Comparison of ENCODE assay signal across 23 mouse cellular contexts in the genomic region with DNA sequence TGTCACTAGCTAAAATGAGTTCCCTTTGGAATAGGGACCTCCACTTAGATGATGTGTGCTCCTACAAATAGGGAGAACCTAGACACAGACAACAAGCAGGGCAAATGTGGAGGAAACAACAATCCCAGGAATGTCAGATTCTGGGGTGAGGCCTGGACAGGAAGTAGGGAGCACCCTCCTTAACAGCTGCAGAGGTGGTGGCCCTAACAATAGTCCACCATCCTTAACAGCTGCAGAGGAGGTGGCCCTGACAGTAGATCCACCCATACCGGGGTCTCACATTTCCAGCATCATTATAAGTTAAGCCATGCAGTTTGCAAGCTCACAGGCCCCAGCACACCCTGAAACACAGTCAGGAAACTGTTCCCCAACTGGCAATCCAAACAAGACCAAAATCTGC. TPM values are rescaled to one million over a fixed set of nuclear protein-coding genes. Genes with fewer than 3 reads are reported as not detected.
DNase-seq lines count a peak whose midpoint lies in the region; ATAC-seq and TF ChIP-seq lines count a peak whose summit lies in the region.
"Had no signal": no experiment of that assay in that cellular context is flagged by ENCODE, and none has a peak within 500 bp of the region (broad histone marks: within the 10 kb centered on the region; RNA-seq: fewer than 3 reads in every experiment).

No protein-coding gene starts in this region.

- no peak overlapping the region for H3K4me2 ChIP-seq in midbrain, embryonic 11.5 days
- H3K4me2 ChIP-seq in midbrain, embryonic 14.5 days (ENCODE audit: low read length): no peak overlapping the region
- no peak overlapping the region for H3K4me2 ChIP-seq in limb, embryonic 13.5 days (replicated peaks)
- H3K4me2 ChIP-seq in myocyte (ENCODE audit: low read depth): peak overlapping the region; percentile 55
- H3K4me2 ChIP-seq in hindbrain, embryonic 13.5 days: no peak overlapping the region
- H3K4me2 ChIP-seq: embryonic facial prominence, embryonic 13.5 days; embryonic facial prominence, embryonic 15.5 days; forebrain, embryonic 12.5 days had no signal

- no peak overlapping the region for H3K9ac ChIP-seq in midbrain, embryonic 11.5 days (ENCODE audit: low read length)
- no peak overlapping the region for H3K9ac ChIP-seq in midbrain, embryonic 14.5 days (replicated peaks; ENCODE audit: low read length)
- H3K9ac ChIP-seq in limb, embryonic 13.5 days: no peak overlapping the region
- H3K9ac ChIP-seq in hindbrain, embryonic 13.5 days: no peak overlapping the region
- H3K9ac ChIP-seq: embryonic facial prominence, embryonic 13.5 days; embryonic facial prominence, embryonic 15.5 days; forebrain, embryonic 12.5 days had no signal

- DNase-seq in midbrain, embryonic 11.5 days (ENCODE audit: low spot score, missing footprints): peak; percentile 14
- DNase-seq in midbrain, embryonic 14.5 days: no peak
- DNase-seq in thymus, postnatal 25 days: no peak
- DNase-seq: adrenal gland, adult 8-10 months; adrenal gland, postnatal 14 days; adrenal gland, postnatal 36 days; cerebellum, adult 18-20 months; cerebellum, adult 8-10 months; cerebellum, adult 9-11 months; cerebellum, postnatal 14 days; cerebellum, postnatal 36 days; embryo, embryonic 11 days had no signal

- no peaks in the 10 kb centered on the region for H3K79me2 ChIP-seq in myocyte (ENCODE audit: control insufficient read depth, insufficient read depth)

- no peaks in the 10 kb centered on the region for H3K4me1 ChIP-seq in midbrain, embryonic 11.5 days (ENCODE audit: control insufficient read depth, insufficient read depth, low read length)
- no peaks in the 10 kb centered on the region for H3K4me1 ChIP-seq in midbrain, embryonic 14.5 days (ENCODE audit: control insufficient read depth, insufficient read depth, low read length)
- H3K4me1 ChIP-seq in limb, embryonic 13.5 days: no peaks in the 10 kb centered on the region
- H3K4me1 ChIP-seq in hindbrain, embryonic 13.5 days (replicated peaks): no peaks in the 10 kb centered on the region
- H3K4me1 ChIP-seq: embryonic facial prominence, embryonic 13.5 days; embryonic facial prominence, embryonic 15.5 days; forebrain, embryonic 10.5 days; forebrain, embryonic 12.5 days had no signal

- 90% methylated on average over 1 of the region's 1 CpGs for WGBS in midbrain, embryonic 11.5 days
- 89% methylated on average over 1 of the region's 1 CpGs for WGBS in midbrain, embryonic 14.5 days
- WGBS in limb, embryonic 13.5 days: 77% methylated on average over 1 of the region's 1 CpGs
- 87% methylated on average over 1 of the region's 1 CpGs for WGBS in hindbrain, embryonic 13.5 days

- no peaks in the 10 kb centered on the region for H3K36me3 ChIP-seq in midbrain, embryonic 11.5 days (ENCODE audit: control insufficient read depth, insufficient read depth, low read length)
- peaks cover 10% of the 10 kb centered on the region; the same call in 1 of the 2 replicates for H3K36me3 ChIP-seq in midbrain, embryonic 14.5 days (ENCODE audit: control insufficient read depth, insufficient read depth, low read length)
- peaks cover 19% of the 10 kb centered on the region for H3K36me3 ChIP-seq in limb, embryonic 13.5 days
- H3K36me3 ChIP-seq in myocyte (ENCODE audit: control insufficient read depth, insufficient read depth): peaks cover 5% of the 10 kb centered on the region
- H3K36me3 ChIP-seq in hindbrain, embryonic 13.5 days: no peaks in the 10 kb centered on the region; the same call in 1 of the 2 replicates

- no peak overlapping the region for H3K27ac ChIP-seq in midbrain, embryonic 11.5 days (ENCODE audit: low read depth, low read length)
- no peak overlapping the region for H3K27ac ChIP-seq in midbrain, embryonic 14.5 days (replicated peaks; ENCODE audit: low read depth, low read length)
- H3K27ac ChIP-seq in limb, embryonic 13.5 days: no peak overlapping the region
- H3K27ac ChIP-seq in hindbrain, embryonic 13.5 days: no peak overlapping the region
- H3K27ac ChIP-seq: embryonic facial prominence, embryonic 13.5 days; embryonic facial prominence, embryonic 15.5 days; forebrain, embryonic 10.5 days; forebrain, embryonic 12.5 days had no signal

- no peak overlapping the region for H3ac ChIP-seq in myocyte (ENCODE audit: control insufficient read depth, insufficient read length)

- no peak for ATAC-seq in midbrain, embryonic 11.5 days (ENCODE audit: low FRiP score)
- no peak for ATAC-seq in midbrain, embryonic 14.5 days (ENCODE audit: low FRiP score, low TSS enrichment)
- peak; percentile 46; the same call in 1 of the 2 replicates for ATAC-seq in limb, embryonic 13.5 days (ENCODE audit: low FRiP score, low read depth)
- no peak for ATAC-seq in hindbrain, embryonic 13.5 days (ENCODE audit: low FRiP score)
- ATAC-seq: activated CD4-positive, CD25-positive, alpha-beta regulatory T cell, adult 4 months; forebrain, embryonic 14.5 days; forebrain, embryonic 16.5 days had no signal

- H3K9me3 ChIP-seq in midbrain, embryonic 11.5 days (ENCODE audit: control insufficient read depth, low read length): no peaks in the 10 kb centered on the region
- H3K9me3 ChIP-seq in midbrain, embryonic 14.5 days (ENCODE audit: control insufficient read depth, low read length): no peaks in the 10 kb centered on the region
- H3K9me3 ChIP-seq in limb, embryonic 13.5 days: no peaks in the 10 kb centered on the region
- no peaks in the 10 kb centered on the region for H3K9me3 ChIP-seq in hindbrain, embryonic 13.5 days
- H3K9me3 ChIP-seq: embryonic facial prominence, embryonic 13.5 days; embryonic facial prominence, embryonic 15.5 days; forebrain, embryonic 10.5 days; forebrain, embryonic 12.5 days had no signal

- no peak overlapping the region for H3K4me3 ChIP-seq in midbrain, embryonic 11.5 days (ENCODE audit: low read depth, low read length)
- H3K4me3 ChIP-seq in midbrain, embryonic 14.5 days (replicated peaks; ENCODE audit: low read depth, low read length): no peak overlapping the region
- H3K4me3 ChIP-seq in limb, embryonic 13.5 days: no peak overlapping the region
- H3K4me3 ChIP-seq in myocyte: no peak overlapping the region
- H3K4me3 ChIP-seq in hindbrain, embryonic 13.5 days: no peak overlapping the region
- H3K4me3 ChIP-seq: embryonic facial prominence, embryonic 13.5 days; embryonic facial prominence, embryonic 15.5 days; erythroblast, embryonic 14.5 days; forebrain, embryonic 10.5 days; forebrain, embryonic 12.5 days had no signal

- no peak for TF ChIP-seq POLR2A in myocyte (IDR thresholded peaks at IDR 0.05; ENCODE audit: insufficient read length, low read depth)

- H3K27me3 ChIP-seq in midbrain, embryonic 11.5 days (ENCODE audit: control insufficient read depth, insufficient read depth, low read length): no peaks in the 10 kb centered on the region
- no peaks in the 10 kb centered on the region for H3K27me3 ChIP-seq in midbrain, embryonic 14.5 days (ENCODE audit: control insufficient read depth, insufficient read depth, low read length)
- H3K27me3 ChIP-seq in limb, embryonic 13.5 days: no peaks in the 10 kb centered on the region
- H3K27me3 ChIP-seq in myocyte (ENCODE audit: control insufficient read depth, insufficient read depth, insufficient read length): no peaks in the 10 kb centered on the region
- no peaks in the 10 kb centered on the region for H3K27me3 ChIP-seq in hindbrain, embryonic 13.5 days
- H3K27me3 ChIP-seq: embryonic facial prominence, embryonic 13.5 days; embryonic facial prominence, embryonic 15.5 days; forebrain, embryonic 12.5 days had no signal

TF ChIP-seq in myocyte, 11 proteins besides CTCF, POLR2A, EP300 and RAD21:
- TF ChIP-seq POLR2AphosphoS2 (IDR thresholded peaks at IDR 0.05; ENCODE audit: insufficient read length, low read depth) (peak; percentile 57), REST (IDR thresholded peaks at IDR 0.05; ENCODE audit: insufficient read depth, insufficient read length) (no peak), TCF3 (IDR thresholded peaks at IDR 0.05; ENCODE audit: insufficient read length, low read depth) (peak; percentile 84), MYOG (IDR thresholded peaks at IDR 0.05; ENCODE audit: control insufficient read depth in 1 of 3, insufficient read depth in 1 of 3, insufficient read length in 2 of 3, low read depth in 2 of 3) (peak; percentile 82 to 98 (median 96)), MYOD1 (IDR thresholded peaks at IDR 0.05; ENCODE audit: control insufficient read depth in 1 of 3, insufficient read length in 2 of 3, low read depth in 2 of 3) (peak; percentile 75 to 99 (median 91)), CEBPB (IDR thresholded peaks at IDR 0.05; ENCODE audit: insufficient read depth, poor library complexity, severe bottlenecking) (no peak), TCF12 (IDR thresholded peaks at IDR 0.05; ENCODE audit: insufficient read depth, poor library complexity, severe bottlenecking) (peak; percentile 86), USF1 (IDR thresholded peaks at IDR 0.05; ENCODE audit: low read depth) (no peak), E2F4 (IDR thresholded peaks at IDR 0.05; ENCODE audit: insufficient read depth) (no peak)
TF ChIP-seq in myocyte: peak in this region for 5.

RNA-seq across cellular contexts. Expression of a gene that starts 11.6 kb away (rescaled TPM):
- polyA plus RNA-seq in midbrain, embryonic 11.5 days (2014; fragmentation: Nextera tagmentation; extraction: Ambion mirVana): 20.9 and 22.0 TPM in 2 replicates
- polyA plus RNA-seq in midbrain, embryonic 14.5 days (2014; fragmentation: Nextera tagmentation; extraction: Ambion mirVana): 15.9 and 17.6 TPM in 2 replicates
- 16.6 and 16.9 TPM in 2 replicates for polyA plus RNA-seq in limb, embryonic 13.5 days (2015; fragmentation: Nextera tagmentation; extraction: Ambion mirVana)
- 34.4 TPM for polyA plus RNA-seq in myocyte (2012; fragmentation: generic; extraction: Trizol)
- 11.4 and 13.3 TPM in 2 replicates for polyA plus RNA-seq in hindbrain, embryonic 13.5 days (2015; fragmentation: Nextera tagmentation; extraction: Ambion mirVana)

RNA-seq across cellular contexts. Expression of a gene that starts 29.9 kb away (rescaled TPM):
- polyA plus RNA-seq in midbrain, embryonic 11.5 days (2014; fragmentation: Nextera tagmentation; extraction: Ambion mirVana): 274 and 282 TPM in 2 replicates
- 252 and 292 TPM in 2 replicates for polyA plus RNA-seq in midbrain, embryonic 14.5 days (2014; fragmentation: Nextera tagmentation; extraction: Ambion mirVana)
- 247 and 255 TPM in 2 replicates for polyA plus RNA-seq in limb, embryonic 13.5 days (2015; fragmentation: Nextera tagmentation; extraction: Ambion mirVana)
- polyA plus RNA-seq in myocyte (2012; fragmentation: generic; extraction: Trizol): 531 TPM
- polyA plus RNA-seq in hindbrain, embryonic 13.5 days (2015; fragmentation: Nextera tagmentation; extraction: Ambion mirVana): 272 and 273 TPM in 2 replicates
